Mouse (Mus musculus) cortical plate, adult 2 months (tissue): ENCODE data around the gene Zscan26.

Source experiments
- CTCF ChIP-seq: fragments of 200-500 bp; IDR thresholded peaks from 2 replicates; pipeline ENCODE4 v1.5.1; 2011; ENCODE audit warnings: mild to moderate bottlenecking, control low read depth, low read length; ENCODE audit not compliant: insufficient read depth; ENCODE audit errors: extremely low read depth
- POLR2A ChIP-seq: fragments of 200-500 bp; IDR thresholded peaks from 2 replicates; pipeline ENCODE4 v1.6.1; 2011; ENCODE audit warnings: mild to moderate bottlenecking, low read length, control low read depth; ENCODE audit not compliant: insufficient read depth; ENCODE audit errors: extremely low read depth

DNA sequence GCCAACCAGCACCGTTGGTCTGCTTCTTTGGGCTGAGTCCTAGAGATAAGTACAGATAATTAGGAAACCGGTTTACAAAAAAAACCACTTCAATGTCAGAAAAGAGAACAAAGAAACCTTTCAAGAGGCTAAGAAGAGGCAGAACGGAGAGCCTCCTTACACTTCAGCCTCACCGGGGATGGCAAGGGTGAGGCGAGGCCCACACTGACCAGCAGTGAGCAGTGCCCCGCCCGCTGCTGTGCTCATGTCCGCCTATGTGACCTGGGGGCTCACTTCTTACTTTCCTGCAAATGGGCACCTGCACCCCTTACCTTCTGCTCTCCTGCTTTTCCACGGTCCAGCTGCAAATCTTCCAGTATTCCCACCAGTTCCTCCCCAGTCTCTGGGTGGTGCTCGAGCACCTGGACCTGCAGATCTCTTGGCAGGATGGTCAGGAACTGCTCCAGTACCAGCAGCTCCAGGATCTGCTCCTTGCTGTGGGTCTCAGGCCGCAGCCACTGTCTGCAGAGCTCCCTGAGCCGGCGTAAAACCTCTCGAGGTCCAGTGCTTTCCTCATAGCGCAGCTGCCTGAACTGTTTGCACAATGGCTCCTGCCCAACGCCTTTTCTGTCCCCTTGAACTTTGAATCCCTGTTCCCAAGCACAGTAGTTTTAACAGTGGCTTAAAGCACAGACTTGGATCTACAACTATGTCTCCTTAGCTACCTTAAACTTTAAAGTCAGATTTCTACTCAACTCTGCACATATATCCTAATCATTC, 5.5 kb downstream of the Zscan26 start:
- no peak for TF ChIP-seq POLR2A
- no peak for TF ChIP-seq CTCF
